Mouse (Mus musculus) naive thymus-derived CD4-positive, alpha-beta T cell, adult 2 months (primary cell): Measurements from ENCODE around the gene Olfr533.
"Not testable (repeated sequence)": the region's sequence is repeated elsewhere in the genome, so short reads cannot be mapped to it uniquely, and the experiment has no call there.

ENCODE experiments used
- DNase-seq: peaks from one replicate; pipeline ENCODE4 v3.0.0-alpha.2; 2011; ENCODE audit warnings: low read depth

Olfr533 gene

GRCm38 (mm10) chr7:140463070-140463469, at the start of gene Olfr533:
Gene Olfr533, plus strand, starts transcription at chr7:140463370.
- DNase-seq, result not testable (repeated sequence)

- DNase-seq, result no peak
These were observed 41.6 kb upstream of the Olfr533 start, which contains the start of gene Olfr532 for GRCm38 (mm10) chr7:140421539-140421938. Gene Olfr532, minus strand, starts transcription at chr7:140421639.

- DNase-seq, result no peak
These were observed 20.0 kb upstream of the Olfr533 start for GRCm38 (mm10) chr7:140443141-140443540.

GRCm38 (mm10) chr7:140477886-140478285, 14.7 kb downstream of the Olfr533 start:
- DNase-seq, result no peak

- DNase-seq, result no peak
These were observed 15.6 kb downstream of the Olfr533 start for GRCm38 (mm10) chr7:140478733-140479132.

- no peak for DNase-seq
These were observed 20.7 kb downstream of the Olfr533 start, which contains the start of gene Olfr535 for GRCm38 (mm10) chr7:140483916-140484315. Gene Olfr535, plus strand, starts transcription at chr7:140484216.

- DNase-seq, result no peak
These were observed 25.8 kb downstream of the Olfr533 start for GRCm38 (mm10) chr7:140488981-140489380.

GRCm38 (mm10) chr7:140494231-140494630, 31.1 kb downstream of the Olfr533 start:
- DNase-seq, result no peak

GRCm38 (mm10) chr7:140494702-140495101, 31.5 kb downstream of the Olfr533 start:
- no peak for DNase-seq

- DNase-seq, result not testable (repeated sequence)
These were observed 44.3 kb downstream of the Olfr533 start, which contains the start of gene Olfr536 for GRCm38 (mm10) chr7:140507346-140508021. Gene Olfr536, minus strand, starts transcription at chr7:140507396.
